Mouse (Mus musculus): ENCODE measurements around the gene Yipf1.

The Yipf1 gene

DNA sequence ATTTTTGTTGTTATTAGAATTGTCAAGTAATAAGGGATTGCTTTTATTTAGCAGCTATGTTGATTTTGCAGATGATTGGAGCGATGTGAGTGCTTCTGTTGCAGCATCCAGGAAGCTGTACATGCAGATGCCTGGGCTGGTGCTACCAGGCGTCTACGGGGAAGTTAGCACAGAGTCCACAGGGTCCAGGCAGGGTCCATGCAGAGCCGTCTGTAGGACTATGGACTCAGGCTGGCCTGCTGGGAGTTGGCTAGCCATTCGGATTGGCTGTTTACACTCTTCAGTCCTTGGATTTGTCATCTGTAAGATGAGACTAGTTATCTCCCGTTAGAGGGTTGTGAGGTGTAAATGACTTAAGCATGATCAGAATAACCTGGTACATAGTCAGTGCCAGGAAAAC, 64.8 kb downstream of the Yipf1 start:
- DNase-seq, result no peak

DNA sequence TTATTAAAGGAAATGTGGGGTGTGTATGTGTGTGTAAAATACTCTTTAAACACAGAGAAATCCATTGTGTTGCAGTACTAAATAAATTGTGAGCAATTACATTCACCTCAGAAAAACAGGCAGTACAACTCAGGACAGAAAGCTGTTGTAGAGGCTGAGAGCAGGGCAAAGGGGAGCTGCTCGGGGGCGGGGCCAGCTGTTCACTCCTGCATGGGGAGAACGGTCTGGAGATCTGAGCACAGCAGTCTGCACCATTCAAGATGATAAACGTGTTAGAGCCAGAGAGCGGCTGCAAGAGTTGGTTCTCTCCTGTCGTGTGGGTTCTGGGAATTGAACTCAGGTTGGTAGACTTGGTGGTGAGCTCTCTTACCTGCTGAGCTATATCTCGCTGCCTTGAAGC, 66.7 kb downstream of the Yipf1 start:
- DNase-seq, result no peak

DNA sequence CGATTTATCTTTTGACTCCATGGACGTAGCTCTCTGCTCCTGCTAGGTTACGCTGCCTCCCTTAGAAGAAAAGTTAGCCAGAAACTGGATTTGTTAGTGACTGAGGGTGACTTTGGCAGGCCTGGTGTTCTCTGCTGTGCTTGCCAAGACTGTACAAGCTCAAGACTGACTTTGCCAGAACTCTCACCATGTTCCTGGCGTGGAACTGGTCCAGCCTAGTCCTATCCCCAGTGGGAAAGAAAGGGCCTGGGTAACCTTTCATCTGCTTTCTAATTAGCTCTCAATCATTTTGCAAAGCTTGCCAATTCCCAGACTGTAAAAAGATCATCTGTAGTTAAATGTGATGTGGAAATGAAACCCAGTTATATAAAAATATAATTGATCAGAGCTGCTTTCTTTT, 72.9 kb downstream of the Yipf1 start:
- peak; percentile 35 for DNase-seq

DNA sequence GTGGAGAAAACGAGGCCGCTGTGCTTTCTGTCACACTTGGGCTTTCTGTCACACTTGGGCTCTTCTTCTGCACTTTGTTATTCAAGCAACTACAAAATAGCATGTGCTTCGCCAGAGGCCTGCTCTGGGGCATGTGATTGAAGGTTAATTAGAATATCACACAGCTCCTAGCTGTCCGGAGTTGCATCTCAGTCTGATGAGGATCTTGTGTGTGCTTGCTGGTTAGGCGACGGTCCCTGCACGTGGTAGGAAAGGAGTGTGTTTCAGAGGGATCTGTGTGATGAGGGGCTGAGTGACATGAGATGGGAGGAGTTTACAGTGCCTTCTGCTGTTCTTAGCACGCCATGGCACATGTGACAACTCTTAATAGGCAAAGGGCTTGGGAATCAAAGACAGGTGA, 73.3 kb downstream of the Yipf1 start:
- no peak for DNase-seq

DNA sequence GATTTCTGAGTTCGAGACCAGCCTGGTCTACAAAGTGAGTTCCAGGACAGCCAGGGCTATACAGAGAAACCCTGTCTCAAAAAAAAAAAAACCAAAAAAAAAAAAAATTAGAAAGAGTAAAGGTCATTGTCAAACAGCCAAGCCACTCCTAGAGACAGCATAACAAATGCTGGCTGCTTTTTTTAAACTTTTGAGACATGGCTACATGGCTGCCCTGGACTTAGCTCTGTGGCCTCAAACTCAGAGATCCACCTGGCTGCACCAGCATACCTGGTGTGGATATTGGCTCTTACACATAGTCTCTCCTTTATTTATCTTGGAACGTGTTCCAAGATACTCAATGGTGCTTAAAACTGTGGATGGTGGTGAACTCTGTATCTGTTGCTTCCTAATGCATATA, 74.1 kb downstream of the Yipf1 start:
- DNase-seq, result no peak

DNA sequence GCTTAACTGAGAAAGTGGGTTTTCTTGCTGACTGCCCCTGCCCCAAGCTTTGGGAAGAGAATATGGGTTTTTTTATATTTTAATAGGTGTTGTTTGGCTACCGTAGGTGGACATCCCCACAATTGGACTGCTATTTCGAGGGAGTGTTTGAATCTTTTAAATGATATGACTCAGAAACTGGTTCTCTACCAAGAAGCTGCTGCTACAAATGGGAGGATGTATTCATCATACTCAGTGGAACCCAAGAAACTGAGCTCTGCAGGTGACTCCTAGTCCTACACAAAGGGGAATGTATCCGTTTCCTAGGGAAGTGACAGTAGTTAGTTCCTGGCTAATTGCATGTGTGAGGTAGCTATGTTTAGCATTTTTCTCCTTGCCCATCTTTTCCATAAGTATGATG, 75.2 kb downstream of the Yipf1 start:
- no peak for DNase-seq

DNA sequence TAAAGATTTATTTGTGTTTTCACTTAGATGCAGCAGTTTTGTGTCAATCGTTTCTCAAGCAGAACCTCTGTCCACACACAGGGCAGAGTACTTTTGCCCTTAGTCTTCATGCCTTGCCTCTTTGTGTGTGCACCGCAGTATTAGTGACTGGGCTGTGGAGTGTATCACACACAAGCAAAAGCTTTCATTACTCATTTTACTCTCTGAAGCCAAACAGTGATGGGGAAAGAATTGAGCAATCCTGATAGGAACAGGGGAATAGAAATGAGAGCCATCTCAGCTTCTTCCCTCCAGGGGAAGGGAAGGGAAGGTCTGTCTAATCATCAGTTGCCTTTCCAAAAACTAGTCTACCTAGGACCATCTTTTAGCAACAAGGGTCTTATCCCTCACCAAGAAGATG, 79.6 kb downstream of the Yipf1 start:
- no peak for DNase-seq
